Mouse (Mus musculus): ENCODE results near the gene Elf5.

Gene Elf5

GRCm38 (mm10) chr2:103476657-103477056 lies 65.2 kb downstream of the Elf5 start:
- no peak for DNase-seq (ENCODE audit: low spot score)

DNA sequence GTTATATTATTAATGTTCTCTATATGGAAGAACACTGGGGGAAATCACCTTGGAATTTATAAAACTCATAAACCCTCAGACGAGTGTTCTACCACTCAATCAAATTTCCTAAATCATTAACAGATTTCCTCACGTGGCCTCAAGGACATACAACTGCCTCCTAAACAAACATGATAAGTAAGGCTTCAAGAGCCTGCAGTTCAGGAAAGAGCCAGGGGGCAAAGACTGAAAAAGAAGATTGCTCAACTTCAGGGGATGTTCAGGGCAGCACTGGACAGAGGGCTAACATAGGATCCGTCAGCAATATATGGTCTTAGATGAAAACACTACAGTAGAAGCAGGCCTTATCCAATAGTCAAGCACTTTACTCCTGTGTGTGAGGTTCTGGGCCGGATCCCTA lies 66.0 kb downstream of the Elf5 start:
- peak; percentile 77 for DNase-seq (ENCODE audit: low spot score)

GRCm38 (mm10) chr2:103478326-103478725 lies 66.8 kb downstream of the Elf5 start:
- no peak for DNase-seq (ENCODE audit: low spot score)

DNA sequence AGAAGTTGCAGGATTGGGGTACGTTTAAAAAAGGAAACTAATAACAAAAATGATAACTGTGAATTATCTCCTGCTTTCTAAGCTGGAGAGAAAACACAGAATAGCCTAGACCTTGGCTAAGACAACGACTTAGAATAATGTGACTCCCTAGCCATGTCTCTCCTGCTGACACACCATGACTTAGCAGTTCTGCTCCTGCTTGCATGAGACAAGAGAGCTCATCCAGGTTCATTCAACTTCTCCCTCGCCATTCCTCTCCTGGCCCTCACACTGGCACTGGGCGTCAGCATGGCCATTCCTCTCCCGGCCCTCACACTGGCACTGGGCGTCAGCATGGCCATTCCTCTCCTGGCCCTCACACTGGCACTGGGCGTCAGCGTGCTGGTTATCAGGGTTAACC lies 68.8 kb downstream of the Elf5 start:
- peak; percentile 64 for DNase-seq (ENCODE audit: low spot score)

DNA sequence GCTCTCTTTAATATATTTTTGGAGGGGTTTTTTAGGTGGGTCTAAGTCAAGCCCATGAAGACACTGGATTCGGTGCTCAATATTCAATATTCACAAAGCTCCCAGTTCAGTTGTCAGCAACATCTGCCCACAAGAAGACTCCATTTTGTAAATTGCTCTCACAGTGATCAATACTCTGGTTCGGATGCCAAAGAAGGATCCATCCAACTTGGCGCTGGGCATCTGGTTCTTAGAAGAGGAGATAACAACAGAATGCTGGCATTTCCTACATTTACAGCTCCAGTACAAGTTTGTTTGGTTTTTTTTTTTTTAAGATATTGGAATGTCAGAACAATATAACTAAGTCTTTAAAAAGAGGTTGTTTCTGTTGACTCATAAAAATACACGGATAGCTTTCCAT lies 69.4 kb downstream of the Elf5 start:
- no peak for DNase-seq (ENCODE audit: low spot score)

DNA sequence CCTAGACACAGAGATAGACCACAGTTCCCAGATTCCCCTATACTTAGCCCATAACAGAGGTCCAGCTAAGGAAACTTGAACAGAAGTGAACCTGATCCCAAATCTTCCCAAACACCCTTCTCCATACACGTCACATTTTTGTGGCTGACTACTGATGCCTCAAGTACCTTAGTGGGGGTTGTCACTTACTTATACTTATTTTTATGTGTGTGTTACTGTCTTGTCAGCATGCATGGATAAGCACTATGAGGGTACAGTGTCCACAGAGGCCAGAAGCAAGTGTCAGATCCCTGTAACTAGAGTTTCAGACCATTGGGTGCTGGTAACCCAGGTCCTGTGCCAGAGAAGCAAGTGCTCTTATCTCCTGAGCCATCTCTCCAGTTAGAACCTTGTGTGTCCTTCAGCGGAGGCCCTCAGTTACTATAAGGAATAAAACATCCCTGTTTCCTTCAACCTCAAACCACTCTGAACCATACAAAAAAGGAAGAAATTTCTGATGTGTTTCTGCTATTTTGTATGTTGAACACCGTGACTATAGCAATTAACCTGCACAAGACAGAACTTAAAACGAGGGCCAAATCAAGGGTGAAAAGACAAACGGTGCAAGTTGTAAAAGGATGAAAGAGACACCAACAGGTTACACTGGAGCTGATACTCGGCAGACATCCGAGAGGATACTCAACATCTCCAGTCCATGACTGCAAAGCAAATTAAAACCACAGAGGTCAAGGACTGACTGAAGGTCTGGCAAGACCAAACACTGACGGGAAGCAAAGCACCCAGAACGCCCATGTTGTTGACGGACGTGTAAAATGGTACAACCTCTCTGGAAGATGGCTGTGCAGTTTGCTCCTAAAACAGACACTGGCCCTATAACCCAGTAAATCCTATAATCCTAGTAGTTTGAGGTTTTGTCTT lies 70.1 kb downstream of the Elf5 start:
- no peak for DNase-seq (ENCODE audit: low spot score)

GRCm38 (mm10) chr2:103483289-103483985 lies 71.9 kb downstream of the Elf5 start:
- no peak for DNase-seq (ENCODE audit: low spot score)

GRCm38 (mm10) chr2:103483986-103484520 lies 72.6 kb downstream of the Elf5 start:
- DNase-seq (ENCODE audit: low spot score): no peak

GRCm38 (mm10) chr2:103484617-103485401 lies 73.3 kb downstream of the Elf5 start, which contains the start of gene Cat:
TSS of gene Cat (minus strand) at chr2:103485160.
- peak; percentile 98 for DNase-seq (ENCODE audit: low spot score)

- no peak for DNase-seq (ENCODE audit: low spot score)
These were observed 81.0 kb downstream of the Elf5 start for GRCm38 (mm10) chr2:103492526-103492925.

DNA sequence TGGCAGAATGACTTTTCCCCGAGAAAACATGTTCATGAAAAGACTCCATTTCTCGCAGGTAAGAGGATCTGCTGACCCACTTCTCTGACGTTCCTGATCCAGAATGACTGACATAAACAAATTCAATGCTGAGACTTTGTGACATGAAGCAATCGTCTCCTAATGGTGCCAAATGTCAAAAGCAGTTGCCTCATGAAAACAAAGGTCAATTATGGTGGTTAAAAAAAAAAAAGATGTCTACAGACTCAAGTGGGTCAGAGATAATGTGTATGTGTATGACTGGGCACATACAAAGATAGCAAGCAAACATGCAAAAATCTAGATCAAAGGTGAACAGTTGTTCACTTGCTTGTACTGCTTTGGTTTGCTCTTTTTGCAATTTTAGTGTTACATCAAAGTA lies 82.3 kb downstream of the Elf5 start:
- DNase-seq (ENCODE audit: low spot score): no peak

GRCm38 (mm10) chr2:103495633-103496418 lies 84.3 kb downstream of the Elf5 start:
- DNase-seq (ENCODE audit: low spot score): no peak
